Mouse (Mus musculus) lung, postnatal 0 days (tissue): ENCODE measurements around the gene Gja6.

Experiments
- CTCF ChIP-seq: IDR thresholded peaks from 2 replicates; pipeline ENCODE4 v1.5.1; 2016; ENCODE audit warnings: antibody characterized with exemption, mild to moderate bottlenecking
- EP300 ChIP-seq: IDR thresholded peaks from 2 replicates; pipeline ENCODE4 v1.6.1; 2016; ENCODE audit warnings: antibody characterized with exemption, mild to moderate bottlenecking, control low read depth

DNA sequence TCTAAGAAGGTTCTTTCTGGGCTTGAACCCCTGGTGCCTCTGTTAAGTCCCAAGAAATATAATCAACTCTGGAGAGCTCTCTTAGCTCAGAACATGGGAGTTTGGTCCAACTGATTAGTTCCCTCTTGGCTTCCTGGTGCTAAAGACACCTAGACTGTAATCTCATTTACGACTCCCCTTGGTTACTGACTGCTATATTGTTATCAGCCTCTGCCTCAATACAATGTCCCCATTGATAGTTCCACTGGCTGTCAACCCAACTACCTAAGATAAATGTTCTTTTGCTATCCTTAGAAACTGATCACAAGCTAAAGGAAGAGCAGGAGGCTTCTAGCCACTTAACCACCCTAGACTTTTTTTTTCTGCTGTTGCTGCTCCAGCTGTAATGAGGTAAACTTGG, 14.8 kb downstream of the Gja6 start:
- TF ChIP-seq CTCF (no peak), EP300 (no peak)
